Mouse (Mus musculus): ENCODE results near the gene Ccin. TPM values are rescaled to one million over a fixed set of nuclear protein-coding genes. Genes with fewer than 3 reads are reported as not detected.

The Ccin gene
- polyA plus RNA-seq, 1 experiment from 2014 or later: not detected

DNA sequence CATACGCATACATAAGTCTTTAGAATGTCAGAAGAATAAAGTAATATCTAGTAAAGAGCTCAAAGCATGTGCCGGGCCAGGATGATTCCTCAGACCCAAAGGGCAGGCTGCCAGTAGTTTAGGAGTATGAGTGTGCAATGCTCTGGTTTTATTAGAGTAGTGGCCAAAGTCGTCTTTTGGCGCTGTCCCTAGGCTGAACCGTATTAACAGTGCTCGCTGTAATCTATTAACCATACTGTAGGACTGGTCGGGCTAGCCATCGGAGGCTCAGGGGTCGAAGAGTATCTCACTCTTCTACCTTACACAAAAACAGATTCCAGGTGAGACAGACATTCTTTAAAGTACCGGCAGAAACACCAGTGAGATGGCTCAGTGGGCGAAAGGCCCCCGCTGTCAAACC, 33.5 kb downstream of the Ccin start:
- Histone ChIP-seq H3K4me1 (ENCODE audit: control insufficient read depth, insufficient read depth, low read length) (peaks cover 21% of the 10 kb centered on the region), H3K9me3 (replicated peaks; ENCODE audit: control insufficient read depth, low read length) (no peaks in the 10 kb centered on the region), H3K27ac (ENCODE audit: low read length) (no peak overlapping the region), H3K27me3 (ENCODE audit: control insufficient read depth, insufficient read depth, low read length) (no peaks in the 10 kb centered on the region), H3K36me3 (ENCODE audit: control insufficient read depth, insufficient read depth, low read length) (peaks cover 12% of the 10 kb centered on the region; the same call in 1 of the 2 replicates), H3K9ac (ENCODE audit: low read length) (no peak overlapping the region), H3K4me3 (replicated peaks; ENCODE audit: low read length) (no peak overlapping the region), H3K4me2 (ENCODE audit: low read depth, low read length) (no peak overlapping the region)
- ATAC-seq (ENCODE audit: insufficient read depth, low FRiP score): no peak
- 83% methylated on average over 12 of the region's 12 CpGs for WGBS

DNA sequence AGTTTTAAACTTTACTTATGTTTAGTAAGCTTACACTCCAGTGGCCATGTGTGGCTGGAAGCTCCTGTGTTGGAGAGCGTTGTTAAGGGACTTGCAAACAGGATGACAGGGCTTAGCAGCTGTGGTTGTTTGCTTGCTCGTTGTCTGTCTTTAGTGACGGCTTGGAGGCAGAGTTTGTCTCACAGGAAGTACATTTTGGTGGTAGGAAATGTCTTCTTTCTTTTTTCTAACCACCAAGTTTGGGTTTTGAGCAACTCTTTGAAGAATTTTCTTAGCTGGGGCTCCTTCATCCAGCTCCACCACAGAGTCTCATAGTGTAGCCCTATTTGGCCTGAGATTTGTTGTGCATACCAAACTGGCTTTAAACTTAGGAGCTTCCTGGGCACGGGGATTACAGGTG, 39.0 kb downstream of the Ccin start:
- Histone ChIP-seq H3K9ac (ENCODE audit: low read length) (no peak overlapping the region), H3K9me3 (replicated peaks; ENCODE audit: control insufficient read depth, low read length) (no peaks in the 10 kb centered on the region), H3K27ac (ENCODE audit: low read length) (no peak overlapping the region), H3K27me3 (ENCODE audit: control insufficient read depth, insufficient read depth, low read length) (no peaks in the 10 kb centered on the region), H3K4me1 (ENCODE audit: control insufficient read depth, insufficient read depth, low read length) (no peaks in the 10 kb centered on the region), H3K36me3 (ENCODE audit: control insufficient read depth, insufficient read depth, low read length) (peaks cover 22% of the 10 kb centered on the region), H3K4me3 (replicated peaks; ENCODE audit: low read length) (no peak overlapping the region), H3K4me2 (ENCODE audit: low read depth, low read length) (no peak overlapping the region)
- ATAC-seq (ENCODE audit: insufficient read depth, low FRiP score): no peak
- 81% methylated on average over 4 of the region's 4 CpGs for WGBS

- no peak for ATAC-seq (ENCODE audit: insufficient read depth, low FRiP score)
- Histone ChIP-seq H3K4me3 (replicated peaks; ENCODE audit: low read length) (no peak overlapping the region), H3K27ac (ENCODE audit: low read length) (no peak overlapping the region), H3K4me1 (ENCODE audit: control insufficient read depth, insufficient read depth, low read length) (peaks cover 2% of the 10 kb centered on the region; the same call in 1 of the 2 replicates), H3K9me3 (replicated peaks; ENCODE audit: control insufficient read depth, low read length) (no peaks in the 10 kb centered on the region), H3K9ac (ENCODE audit: low read length) (no peak overlapping the region), H3K36me3 (ENCODE audit: control insufficient read depth, insufficient read depth, low read length) (peaks cover 24% of the 10 kb centered on the region), H3K27me3 (ENCODE audit: control insufficient read depth, insufficient read depth, low read length) (no peaks in the 10 kb centered on the region), H3K4me2 (ENCODE audit: low read depth, low read length) (no peak overlapping the region)
- 91% methylated on average over 11 of the region's 11 CpGs for WGBS
Measured at GRCm38 (mm10) chr4:44022766-44023165, 39.5 kb downstream of the Ccin start.

DNA sequence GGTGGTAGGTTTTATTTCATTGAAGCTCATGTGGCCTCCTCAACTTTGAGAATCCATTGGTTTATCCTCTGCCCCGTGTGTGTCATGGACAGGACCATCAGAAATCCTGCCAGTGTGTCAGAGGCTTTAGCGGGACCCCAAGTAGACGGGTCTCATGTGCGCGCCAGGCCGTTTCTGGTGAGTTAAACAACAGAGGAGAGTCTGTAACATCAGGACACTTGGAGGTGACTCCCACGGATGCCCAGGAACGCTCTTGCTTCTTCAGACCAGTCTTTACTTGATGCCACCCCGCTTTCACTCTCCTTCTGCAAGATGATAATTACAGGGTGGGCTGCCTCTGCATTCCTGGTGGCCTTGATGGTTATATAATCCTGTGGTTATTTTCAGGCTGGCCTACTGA, 40.4 kb downstream of the Ccin start:
- no peak overlapping the region for H3K4me3 ChIP-seq (replicated peaks; ENCODE audit: low read length)
- H3K36me3 ChIP-seq (ENCODE audit: control insufficient read depth, insufficient read depth, low read length): peaks cover 24% of the 10 kb centered on the region
- H3K4me2 ChIP-seq (ENCODE audit: low read depth, low read length): no peak overlapping the region
- no peak for ATAC-seq (ENCODE audit: insufficient read depth, low FRiP score)
- peaks cover 9% of the 10 kb centered on the region; the same call in 1 of the 2 replicates for H3K4me1 ChIP-seq (ENCODE audit: control insufficient read depth, insufficient read depth, low read length)
- no peak overlapping the region for H3K9ac ChIP-seq (ENCODE audit: low read length)
- H3K27me3 ChIP-seq (ENCODE audit: control insufficient read depth, insufficient read depth, low read length): no peaks in the 10 kb centered on the region
- WGBS: 96% methylated on average over 9 of the region's 9 CpGs
- no peaks in the 10 kb centered on the region for H3K9me3 ChIP-seq (replicated peaks; ENCODE audit: control insufficient read depth, low read length)
- no peak overlapping the region for H3K27ac ChIP-seq (ENCODE audit: low read length)

DNA sequence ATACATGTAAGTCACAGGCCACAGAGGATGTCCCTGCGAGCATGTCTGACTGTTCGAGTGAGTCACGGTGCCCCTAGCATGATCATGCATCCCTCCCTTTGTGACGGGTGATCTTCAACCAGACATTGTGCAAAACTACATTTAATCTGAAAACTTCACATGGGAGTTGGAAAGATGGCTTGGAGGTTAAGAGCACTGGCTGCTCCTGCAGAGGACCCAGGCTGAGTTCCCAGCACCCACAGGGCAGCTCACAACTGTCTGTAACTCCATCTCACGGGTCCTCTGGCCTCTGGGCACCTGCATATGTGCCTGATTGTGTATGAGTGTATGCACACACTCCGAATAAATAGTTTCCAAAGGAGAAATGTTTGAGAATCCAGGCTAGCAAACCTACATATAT, 41.0 kb downstream of the Ccin start:
- H3K4me1 ChIP-seq (ENCODE audit: control insufficient read depth, insufficient read depth, low read length): peaks cover 13% of the 10 kb centered on the region; the same call in 1 of the 2 replicates
- no peak overlapping the region for H3K9ac ChIP-seq (ENCODE audit: low read length)
- H3K4me2 ChIP-seq (ENCODE audit: low read depth, low read length): no peak overlapping the region
- no peaks in the 10 kb centered on the region for H3K9me3 ChIP-seq (replicated peaks; ENCODE audit: control insufficient read depth, low read length)
- peaks cover 24% of the 10 kb centered on the region for H3K36me3 ChIP-seq (ENCODE audit: control insufficient read depth, insufficient read depth, low read length)
- H3K4me3 ChIP-seq (replicated peaks; ENCODE audit: low read length): no peak overlapping the region
- 97% methylated on average over 6 of the region's 6 CpGs for WGBS
- H3K27me3 ChIP-seq (ENCODE audit: control insufficient read depth, insufficient read depth, low read length): no peaks in the 10 kb centered on the region
- ATAC-seq (ENCODE audit: insufficient read depth, low FRiP score): no peak
- H3K27ac ChIP-seq (ENCODE audit: low read length): no peak overlapping the region

DNA sequence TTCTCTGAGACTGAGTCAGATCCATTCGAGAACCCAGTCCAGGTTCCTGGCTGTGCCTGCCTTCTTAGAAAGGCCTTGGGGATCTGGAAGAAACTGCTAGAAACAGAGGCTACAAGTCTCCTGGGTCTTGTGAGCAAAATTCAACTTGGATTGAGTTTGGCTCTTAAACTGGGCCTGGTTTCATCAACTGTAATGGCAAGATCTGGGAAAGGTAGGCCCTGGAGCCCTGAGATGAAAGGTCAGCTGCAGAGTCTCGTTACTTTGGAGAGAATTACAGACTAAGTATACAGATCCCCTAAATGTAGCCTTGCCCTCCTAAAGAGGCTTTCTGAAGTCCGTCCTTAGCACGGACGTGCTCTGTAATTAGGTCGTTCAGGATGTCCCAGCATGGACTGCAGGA, 42.3 kb downstream of the Ccin start:
- no peak for ATAC-seq (ENCODE audit: insufficient read depth, low FRiP score)
- H3K4me1 ChIP-seq (ENCODE audit: control insufficient read depth, insufficient read depth, low read length): peaks cover 13% of the 10 kb centered on the region; the same call in 1 of the 2 replicates
- H3K36me3 ChIP-seq (ENCODE audit: control insufficient read depth, insufficient read depth, low read length): peaks cover 26% of the 10 kb centered on the region
- no peak overlapping the region for H3K4me2 ChIP-seq (ENCODE audit: low read depth, low read length)
- no peaks in the 10 kb centered on the region for H3K27me3 ChIP-seq (ENCODE audit: control insufficient read depth, insufficient read depth, low read length)
- H3K9me3 ChIP-seq (replicated peaks; ENCODE audit: control insufficient read depth, low read length): no peaks in the 10 kb centered on the region
- no peak overlapping the region for H3K27ac ChIP-seq (ENCODE audit: low read length)
- H3K9ac ChIP-seq (ENCODE audit: low read length): no peak overlapping the region
- H3K4me3 ChIP-seq (replicated peaks; ENCODE audit: low read length): no peak overlapping the region
- WGBS: 91% methylated on average over 6 of the region's 6 CpGs

GRCm38 (mm10) chr4:44028303-44029135, 45.2 kb downstream of the Ccin start:
- H3K27ac ChIP-seq (ENCODE audit: low read length): peak overlapping the region; percentile 70; the same call in 1 of the 2 replicates
- ATAC-seq (ENCODE audit: insufficient read depth, low FRiP score): peak; percentile 89
- H3K9me3 ChIP-seq (replicated peaks; ENCODE audit: control insufficient read depth, low read length): no peaks in the 10 kb centered on the region
- peaks cover 34% of the 10 kb centered on the region for H3K36me3 ChIP-seq (ENCODE audit: control insufficient read depth, insufficient read depth, low read length)
- H3K4me1 ChIP-seq (ENCODE audit: control insufficient read depth, insufficient read depth, low read length): peaks cover 13% of the 10 kb centered on the region; the same call in 1 of the 2 replicates
- H3K4me3 ChIP-seq (replicated peaks; ENCODE audit: low read length): no peak overlapping the region
- WGBS: 31% methylated on average over 16 of the region's 16 CpGs
- H3K9ac ChIP-seq (ENCODE audit: low read length): 0 out of 2 replicates have a peak overlapping the region, but pooled peaks have one; percentile 17
- H3K27me3 ChIP-seq (ENCODE audit: control insufficient read depth, insufficient read depth, low read length): no peaks in the 10 kb centered on the region
- H3K4me2 ChIP-seq (ENCODE audit: low read depth, low read length): no peak overlapping the region

- Histone ChIP-seq H3K9me3 (replicated peaks; ENCODE audit: control insufficient read depth, low read length) (no peaks in the 10 kb centered on the region), H3K4me2 (ENCODE audit: low read depth, low read length) (no peak overlapping the region), H3K4me1 (ENCODE audit: control insufficient read depth, insufficient read depth, low read length) (peaks cover 13% of the 10 kb centered on the region; the same call in 1 of the 2 replicates), H3K9ac (ENCODE audit: low read length) (no peak overlapping the region), H3K36me3 (ENCODE audit: control insufficient read depth, insufficient read depth, low read length) (peaks cover 35% of the 10 kb centered on the region), H3K4me3 (replicated peaks; ENCODE audit: low read length) (no peak overlapping the region), H3K27ac (ENCODE audit: low read length) (no peak overlapping the region), H3K27me3 (ENCODE audit: control insufficient read depth, insufficient read depth, low read length) (no peaks in the 10 kb centered on the region)
- 87% methylated on average over 15 of the region's 15 CpGs for WGBS
- no peak for ATAC-seq (ENCODE audit: insufficient read depth, low FRiP score)
Measured at GRCm38 (mm10) chr4:44029661-44030066, 46.4 kb downstream of the Ccin start.

GRCm38 (mm10) chr4:44031521-44031920, 48.2 kb downstream of the Ccin start:
- 81% methylated on average over 5 of the region's 5 CpGs for WGBS
- no peak for ATAC-seq (ENCODE audit: insufficient read depth, low FRiP score)
- Histone ChIP-seq H3K4me3 (replicated peaks; ENCODE audit: low read length) (no peak overlapping the region), H3K4me2 (ENCODE audit: low read depth, low read length) (no peak overlapping the region), H3K9ac (ENCODE audit: low read length) (no peak overlapping the region), H3K9me3 (replicated peaks; ENCODE audit: control insufficient read depth, low read length) (no peaks in the 10 kb centered on the region), H3K4me1 (ENCODE audit: control insufficient read depth, insufficient read depth, low read length) (peaks cover 13% of the 10 kb centered on the region; the same call in 1 of the 2 replicates), H3K27ac (ENCODE audit: low read length) (no peak overlapping the region), H3K27me3 (ENCODE audit: control insufficient read depth, insufficient read depth, low read length) (no peaks in the 10 kb centered on the region), H3K36me3 (ENCODE audit: control insufficient read depth, insufficient read depth, low read length) (peaks cover 34% of the 10 kb centered on the region)
